Mouse (Mus musculus): Measurements from ENCODE around the gene Ntn1. TPM values are rescaled to one million over a fixed set of nuclear protein-coding genes. Genes with fewer than 3 reads are reported as not detected.

Gene Ntn1
- 22.3 and 26.4 TPM in 2 replicates for polyA plus RNA-seq (2015; fragmentation: Nextera tagmentation; extraction: Ambion mirVana)

- H3K27ac ChIP-seq, result peak within 1 kb of the TSS; percentile 40; the same call in 1 of the 2 replicates
- H3K4me3 ChIP-seq, result peak within 1 kb of the TSS; percentile 54
- peaks cover 85% of the 10 kb centered on the region for H3K27me3 ChIP-seq
- ATAC-seq (ENCODE audit: low FRiP score), result no peak
- H3K9ac ChIP-seq, result peak within 1 kb of the TSS; percentile 76
- H3K36me3 ChIP-seq, result no peaks in the 10 kb centered on the region
- H3K4me1 ChIP-seq (replicated peaks), result peaks cover 29% of the 10 kb centered on the region
- no peaks in the 10 kb centered on the region for H3K9me3 ChIP-seq
- H3K4me2 ChIP-seq, result peak within 1 kb of the TSS; percentile 92
- WGBS, result 8% methylated on average over 11 of the region's 11 CpGs
Observed at GRCm38 (mm10) chr11:68400727-68401219, at the start of gene Ntn1. Gene Ntn1, minus strand, starts transcription at chr11:68400823.

- H3K27me3 ChIP-seq, result no peaks in the 10 kb centered on the region
- peaks cover 14% of the 10 kb centered on the region for H3K4me1 ChIP-seq (replicated peaks)
- WGBS, result 92% methylated on average over 7 of the region's 7 CpGs
- no peaks in the 10 kb centered on the region for H3K36me3 ChIP-seq
- H3K9ac ChIP-seq, result no peak overlapping the region
- no peak overlapping the region for H3K4me3 ChIP-seq
- ATAC-seq (ENCODE audit: low FRiP score), result no peak
- no peaks in the 10 kb centered on the region for H3K9me3 ChIP-seq
- no peak overlapping the region for H3K4me2 ChIP-seq
- no peak overlapping the region for H3K27ac ChIP-seq
Observed at GRCm38 (mm10) chr11:68448356-68448755, 47.7 kb upstream of the Ntn1 start.

- Histone ChIP-seq H3K36me3 (no peaks in the 10 kb centered on the region), H3K27me3 (no peaks in the 10 kb centered on the region), H3K4me2 (no peak overlapping the region), H3K4me3 (no peak overlapping the region), H3K4me1 (replicated peaks) (peaks cover 14% of the 10 kb centered on the region), H3K9ac (no peak overlapping the region), H3K9me3 (no peaks in the 10 kb centered on the region), H3K27ac (no peak overlapping the region)
- ATAC-seq (ENCODE audit: low FRiP score), result no peak
- WGBS, result 93% methylated on average over 2 of the region's 2 CpGs
Observed at GRCm38 (mm10) chr11:68447242-68447641, 46.6 kb upstream of the Ntn1 start.

- H3K36me3 ChIP-seq, result no peaks in the 10 kb centered on the region
- no peak for ATAC-seq (ENCODE audit: low FRiP score)
- no peak overlapping the region for H3K9ac ChIP-seq
- H3K4me3 ChIP-seq, result no peak overlapping the region
- H3K27ac ChIP-seq, result no peak overlapping the region
- 89% methylated on average over 4 of the region's 4 CpGs for WGBS
- no peak overlapping the region for H3K4me2 ChIP-seq
- H3K9me3 ChIP-seq, result no peaks in the 10 kb centered on the region
- no peaks in the 10 kb centered on the region for H3K27me3 ChIP-seq
- H3K4me1 ChIP-seq (replicated peaks), result peaks cover 13% of the 10 kb centered on the region
Observed at GRCm38 (mm10) chr11:68446547-68446946, 45.9 kb upstream of the Ntn1 start.

GRCm38 (mm10) chr11:68445901-68446300, 45.3 kb upstream of the Ntn1 start:
- Histone ChIP-seq H3K4me2 (no peak overlapping the region), H3K9ac (no peak overlapping the region), H3K4me1 (replicated peaks) (peaks cover 6% of the 10 kb centered on the region), H3K36me3 (no peaks in the 10 kb centered on the region), H3K27me3 (no peaks in the 10 kb centered on the region), H3K4me3 (no peak overlapping the region), H3K9me3 (no peaks in the 10 kb centered on the region), H3K27ac (no peak overlapping the region)
- ATAC-seq (ENCODE audit: low FRiP score), result no peak
- 97% methylated on average over 4 of the region's 4 CpGs for WGBS

- Histone ChIP-seq H3K4me2 (no peak overlapping the region), H3K4me3 (no peak overlapping the region), H3K27ac (no peak overlapping the region), H3K27me3 (no peaks in the 10 kb centered on the region), H3K9me3 (no peaks in the 10 kb centered on the region), H3K9ac (no peak overlapping the region), H3K4me1 (replicated peaks) (no peaks in the 10 kb centered on the region), H3K36me3 (no peaks in the 10 kb centered on the region)
- ATAC-seq (ENCODE audit: low FRiP score), result no peak
- 79% methylated on average over 12 of the region's 12 CpGs for WGBS
Observed at GRCm38 (mm10) chr11:68442983-68443638, 42.5 kb upstream of the Ntn1 start.

GRCm38 (mm10) chr11:68442346-68442745, 41.7 kb upstream of the Ntn1 start:
- ATAC-seq (ENCODE audit: low FRiP score), result no peak
- no peak overlapping the region for H3K4me3 ChIP-seq

GRCm38 (mm10) chr11:68440965-68441364, 40.3 kb upstream of the Ntn1 start:
- H3K4me3 ChIP-seq, result no peak overlapping the region
- WGBS, result 82% methylated on average over 5 of the region's 5 CpGs
- ATAC-seq (ENCODE audit: low FRiP score), result no peak
- H3K27me3 ChIP-seq, result no peaks in the 10 kb centered on the region
- no peak overlapping the region for H3K9ac ChIP-seq
- no peaks in the 10 kb centered on the region for H3K4me1 ChIP-seq (replicated peaks)
- 0 out of 2 replicates have a peak, but pooled peaks cover 3% of the 10 kb centered on the region for H3K9me3 ChIP-seq
- no peak overlapping the region for H3K4me2 ChIP-seq
- H3K36me3 ChIP-seq, result no peaks in the 10 kb centered on the region
- H3K27ac ChIP-seq, result no peak overlapping the region

More at GRCm38 (mm10) chr11:68442346-68442745, 41.7 kb upstream of the Ntn1 start:
- no peak overlapping the region for H3K4me2 ChIP-seq
- H3K9me3 ChIP-seq, result 0 out of 2 replicates have a peak, but pooled peaks cover 2% of the 10 kb centered on the region
- H3K27ac ChIP-seq, result no peak overlapping the region
- H3K27me3 ChIP-seq, result no peaks in the 10 kb centered on the region
- no peaks in the 10 kb centered on the region for H3K4me1 ChIP-seq (replicated peaks)
- WGBS, result 92% methylated on average over 8 of the region's 8 CpGs
- H3K36me3 ChIP-seq, result no peaks in the 10 kb centered on the region
- no peak overlapping the region for H3K9ac ChIP-seq

- 0 out of 2 replicates have a peak, but pooled peaks cover 2% of the 10 kb centered on the region for H3K27me3 ChIP-seq
- no peak for ATAC-seq (ENCODE audit: low FRiP score)
- H3K9ac ChIP-seq, result no peak overlapping the region
- no peak overlapping the region for H3K4me2 ChIP-seq
- no peak overlapping the region for H3K4me3 ChIP-seq
- H3K36me3 ChIP-seq, result no peaks in the 10 kb centered on the region
- 0 out of 2 replicates have a peak, but pooled peaks cover 3% of the 10 kb centered on the region for H3K9me3 ChIP-seq
- no peak overlapping the region for H3K27ac ChIP-seq
- 80% methylated on average over 9 of the region's 9 CpGs for WGBS
- no peaks in the 10 kb centered on the region for H3K4me1 ChIP-seq (replicated peaks)
Observed at GRCm38 (mm10) chr11:68440100-68440499, 39.5 kb upstream of the Ntn1 start.

- no peak overlapping the region for H3K27ac ChIP-seq
- peaks cover 17% of the 10 kb centered on the region for H3K27me3 ChIP-seq
- WGBS, result 82% methylated on average over 5 of the region's 5 CpGs
- no peak overlapping the region for H3K4me3 ChIP-seq
- no peak overlapping the region for H3K9ac ChIP-seq
- no peak overlapping the region for H3K4me2 ChIP-seq
- H3K36me3 ChIP-seq, result no peaks in the 10 kb centered on the region
- no peak for ATAC-seq (ENCODE audit: low FRiP score)
- H3K9me3 ChIP-seq, result 0 out of 2 replicates have a peak, but pooled peaks cover 3% of the 10 kb centered on the region
- peaks cover 6% of the 10 kb centered on the region for H3K4me1 ChIP-seq (replicated peaks)
Observed at GRCm38 (mm10) chr11:68436376-68436775, 35.8 kb upstream of the Ntn1 start.

- Histone ChIP-seq H3K36me3 (no peaks in the 10 kb centered on the region), H3K4me2 (no peak overlapping the region), H3K9me3 (0 out of 2 replicates have a peak, but pooled peaks cover 3% of the 10 kb centered on the region), H3K4me3 (no peak overlapping the region), H3K27me3 (peaks cover 25% of the 10 kb centered on the region), H3K27ac (no peak overlapping the region), H3K4me1 (replicated peaks) (peaks cover 6% of the 10 kb centered on the region), H3K9ac (no peak overlapping the region)
- WGBS, result 93% methylated on average over 4 of the region's 4 CpGs
- ATAC-seq (ENCODE audit: low FRiP score), result no peak
Observed at GRCm38 (mm10) chr11:68435601-68436000, 35.0 kb upstream of the Ntn1 start.

GRCm38 (mm10) chr11:68434697-68435096, 34.1 kb upstream of the Ntn1 start:
- Histone ChIP-seq H3K36me3 (no peaks in the 10 kb centered on the region), H3K4me1 (replicated peaks) (peaks cover 6% of the 10 kb centered on the region), H3K4me2 (no peak overlapping the region), H3K9me3 (0 out of 2 replicates have a peak, but pooled peaks cover 3% of the 10 kb centered on the region), H3K4me3 (no peak overlapping the region), H3K27me3 (peaks cover 32% of the 10 kb centered on the region), H3K9ac (no peak overlapping the region), H3K27ac (no peak overlapping the region)
- no peak for ATAC-seq (ENCODE audit: low FRiP score)
- 70% methylated on average over 2 of the region's 2 CpGs for WGBS

GRCm38 (mm10) chr11:68433534-68433933, 32.9 kb upstream of the Ntn1 start:
- peaks cover 32% of the 10 kb centered on the region for H3K27me3 ChIP-seq
- 0 out of 2 replicates have a peak, but pooled peaks cover 3% of the 10 kb centered on the region for H3K9me3 ChIP-seq
- H3K4me2 ChIP-seq, result no peak overlapping the region
- H3K36me3 ChIP-seq, result no peaks in the 10 kb centered on the region
- no peak overlapping the region for H3K4me3 ChIP-seq
- 92% methylated on average over 5 of the region's 5 CpGs for WGBS
- H3K9ac ChIP-seq, result no peak overlapping the region
- no peak for ATAC-seq (ENCODE audit: low FRiP score)
- H3K27ac ChIP-seq, result no peak overlapping the region
- peaks cover 6% of the 10 kb centered on the region for H3K4me1 ChIP-seq (replicated peaks)

Data from hindbrain, embryonic 13.5 days (tissue).